Mouse (Mus musculus) myocyte (in vitro differentiated cells): ENCODE data around the gene Mars. TPM values are rescaled to one million over a fixed set of nuclear protein-coding genes. Genes with fewer than 3 reads are reported as not detected.

Source experiments
- H3K27me3 ChIP-seq: one replicate; pipeline ENCODE4 v1.6.1; 2011; ENCODE audit not compliant: control insufficient read depth, insufficient read depth, insufficient read length
- H3K36me3 ChIP-seq: one replicate; pipeline ENCODE4 v1.6.1; 2011; ENCODE audit not compliant: control insufficient read depth, insufficient read depth
- H3K4me2 ChIP-seq: one replicate; pipeline ENCODE4 v1.6.1; 2011; ENCODE audit warnings: low read depth, control low read depth
- H3K4me3 ChIP-seq: one replicate; pipeline ENCODE4 v1.5.1; 2011; ENCODE audit warnings: mild to moderate bottlenecking, control low read depth, moderate library complexity
- H3K79me2 ChIP-seq: one replicate; pipeline ENCODE4 v1.6.1; 2011; ENCODE audit not compliant: control insufficient read depth, insufficient read depth
- H3ac ChIP-seq: one replicate; pipeline ENCODE4 v1.6.1; 2011; ENCODE audit not compliant: control insufficient read depth, insufficient read length
- CEBPB ChIP-seq: IDR thresholded peaks from 2 replicates; pipeline ENCODE4 v1.6.1; 2011; ENCODE audit warnings: mild to moderate bottlenecking, moderate library complexity; ENCODE audit not compliant: poor library complexity, insufficient read depth, severe bottlenecking
- E2F4 ChIP-seq: IDR thresholded peaks from one replicate; pipeline ENCODE4 v1.6.1; 2011; ENCODE audit warnings: mild to moderate bottlenecking, control low read depth, moderate library complexity; ENCODE audit not compliant: insufficient read depth
- MAX ChIP-seq: IDR thresholded peaks from one replicate; pipeline ENCODE4 v1.6.1; 2011; ENCODE audit warnings: low read depth, mild to moderate bottlenecking, control low read depth
- MYOD1 ChIP-seq, 3 experiments: IDR thresholded peaks; one replicate each; pipeline ENCODE4 v1.6.1; 2011; ENCODE audit warnings: control low read depth in 2 of 3, low read depth in 2 of 3, mild to moderate bottlenecking in 2 of 3, moderate library complexity in 1 of 3; ENCODE audit not compliant: insufficient read length in 2 of 3, control insufficient read depth in 1 of 3
- MYOG ChIP-seq, 3 experiments: IDR thresholded peaks; one replicate each; pipeline ENCODE4 v1.6.1; 2011; ENCODE audit warnings: control low read depth in 2 of 3, low read depth in 2 of 3, mild to moderate bottlenecking in 2 of 3; ENCODE audit not compliant: insufficient read length in 2 of 3, control insufficient read depth in 1 of 3, insufficient read depth in 1 of 3
- POLR2A ChIP-seq: IDR thresholded peaks from one replicate; pipeline ENCODE4 v1.6.1; 2011; ENCODE audit warnings: low read depth, mild to moderate bottlenecking, control low read depth, moderate library complexity; ENCODE audit not compliant: insufficient read length
- POLR2AphosphoS2 ChIP-seq: IDR thresholded peaks from one replicate; pipeline ENCODE4 v1.6.1; 2011; ENCODE audit warnings: low read depth, control low read depth; ENCODE audit not compliant: insufficient read length
- REST ChIP-seq: IDR thresholded peaks from one replicate; pipeline ENCODE4 v1.6.1; 2011; ENCODE audit warnings: mild to moderate bottlenecking, control low read depth, moderate library complexity; ENCODE audit not compliant: insufficient read depth, insufficient read length
- SRF ChIP-seq: IDR thresholded peaks from one replicate; pipeline ENCODE4 v1.6.1; 2011; ENCODE audit warnings: low read depth; ENCODE audit not compliant: control insufficient read depth, insufficient read length
- TCF12 ChIP-seq: IDR thresholded peaks from one replicate; pipeline ENCODE4 v1.6.1; 2011; ENCODE audit warnings: mild to moderate bottlenecking, control low read depth; ENCODE audit not compliant: poor library complexity, insufficient read depth, severe bottlenecking
- TCF3 ChIP-seq: IDR thresholded peaks from one replicate; pipeline ENCODE4 v1.6.1; 2011; ENCODE audit warnings: low read depth, control low read depth; ENCODE audit not compliant: insufficient read length
- USF1 ChIP-seq: IDR thresholded peaks from one replicate; pipeline ENCODE4 v1.6.1; 2011; ENCODE audit warnings: low read depth, mild to moderate bottlenecking, control low read depth, moderate library complexity
- polyA plus RNA-seq: library from polyadenylated mRNA; unstranded; fragments of >200 nt; fragmentation: generic; extraction: Trizol; gene quantifications from one replicate; pipeline ENCODE4 v1.2.1, GENCODE M21; 2012; ENCODE audit warnings: missing spikeins

The Mars gene
- polyA plus RNA-seq, 1 experiment = 280 TPM

DNA sequence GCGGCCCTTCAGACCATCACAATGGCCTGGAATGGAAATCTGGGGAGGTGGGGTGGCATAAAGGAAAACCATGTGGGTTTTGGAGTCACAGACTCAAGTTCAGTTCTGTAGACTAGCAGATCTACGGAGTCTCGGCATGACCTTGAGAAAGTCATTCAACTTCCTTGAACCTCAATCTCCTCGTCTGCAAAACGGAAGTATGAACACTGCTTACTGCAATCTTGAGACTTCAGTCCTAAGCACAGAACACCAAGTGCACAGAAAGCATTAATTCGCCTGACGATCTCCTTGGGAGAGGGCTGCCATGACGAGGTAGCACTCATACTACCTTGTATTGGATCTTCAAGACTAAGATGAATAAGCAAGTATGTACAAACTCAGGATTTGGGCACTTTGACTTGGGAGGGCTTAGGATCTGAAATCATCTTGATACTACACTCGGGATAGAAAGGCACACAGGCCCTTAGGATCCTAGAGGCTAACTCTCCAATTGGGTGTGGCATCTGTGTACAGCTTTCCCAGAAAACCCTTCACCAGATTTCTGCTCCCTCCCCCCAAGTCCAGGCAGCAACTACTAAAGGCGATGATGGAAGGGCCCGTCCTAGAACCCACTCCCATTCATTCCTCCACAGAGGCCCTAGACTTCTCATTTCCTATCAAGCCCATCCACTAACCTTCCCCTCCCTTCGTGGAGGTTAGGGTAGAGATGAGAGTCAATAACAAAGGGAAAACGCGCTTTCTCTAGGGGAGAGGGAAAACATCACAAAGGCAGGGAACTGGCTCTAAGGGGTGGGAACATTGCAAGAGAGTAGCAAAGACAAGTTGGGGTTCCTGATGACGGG lies 49.7 kb downstream of the Mars start:
- peaks cover 40% of the 10 kb centered on the region for H3K27me3 ChIP-seq
- no peak overlapping the region for H3K4me2 ChIP-seq
- H3K4me3 ChIP-seq = no peak overlapping the region
- peaks cover 7% of the 10 kb centered on the region for H3K79me2 ChIP-seq
- H3ac ChIP-seq = no peak overlapping the region
- H3K36me3 ChIP-seq = no peaks in the 10 kb centered on the region
- no peak for TF ChIP-seq MYOD1 (IDR thresholded peaks at IDR 0.05; ENCODE audit: control insufficient read depth in 1 of 3, insufficient read length in 2 of 3, low read depth in 2 of 3)
- TF ChIP-seq MYOG (IDR thresholded peaks at IDR 0.05; ENCODE audit: control insufficient read depth in 1 of 3, insufficient read depth in 1 of 3, insufficient read length in 2 of 3, low read depth in 2 of 3) = no peak
- TF ChIP-seq E2F4 = no peak
- TF ChIP-seq POLR2A = no peak
- no peak for TF ChIP-seq USF1
- TF ChIP-seq REST = no peak
- no peak for TF ChIP-seq POLR2AphosphoS2
- no peak for TF ChIP-seq SRF
- TF ChIP-seq CEBPB = no peak
- no peak for TF ChIP-seq MAX
- TF ChIP-seq TCF3 = no peak
- no peak for TF ChIP-seq TCF12

DNA sequence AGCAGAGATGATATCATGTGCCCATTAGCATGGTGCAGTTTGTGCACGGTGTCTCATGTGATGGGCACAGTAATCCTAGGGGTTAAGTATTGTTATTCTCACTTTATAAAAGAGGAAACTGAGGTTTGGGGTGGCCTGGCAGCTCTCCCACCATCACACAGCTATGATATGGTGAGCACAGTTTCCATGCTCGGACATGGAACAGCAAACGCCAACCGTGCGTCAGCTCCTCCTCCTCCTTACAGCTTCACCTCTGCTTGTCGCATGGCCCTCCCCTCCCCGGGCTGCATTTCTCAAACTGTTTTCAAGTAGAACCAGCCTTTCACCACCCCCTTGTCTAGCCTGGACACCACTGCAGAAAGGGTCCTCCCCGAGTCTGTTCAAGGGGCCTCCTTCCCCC lies 53.1 kb downstream of the Mars start:
- Histone ChIP-seq H3K27me3 (peaks cover 40% of the 10 kb centered on the region), H3K4me3 (no peak overlapping the region), H3K36me3 (no peaks in the 10 kb centered on the region), H3K4me2 (no peak overlapping the region), H3ac (no peak overlapping the region), H3K79me2 (no peaks in the 10 kb centered on the region)
- TF ChIP-seq MAX (no peak), MYOG (IDR thresholded peaks at IDR 0.05; ENCODE audit: control insufficient read depth in 1 of 3, insufficient read depth in 1 of 3, insufficient read length in 2 of 3, low read depth in 2 of 3) (no peak), CEBPB (no peak), REST (no peak), SRF (no peak), TCF3 (no peak), TCF12 (no peak), POLR2AphosphoS2 (no peak), MYOD1 (IDR thresholded peaks at IDR 0.05; ENCODE audit: control insufficient read depth in 1 of 3, insufficient read length in 2 of 3, low read depth in 2 of 3) (no peak), USF1 (no peak), E2F4 (no peak)

- no peak for TF ChIP-seq CEBPB
- no peak for TF ChIP-seq E2F4
- TF ChIP-seq TCF12 = no peak
- no peak for TF ChIP-seq TCF3
- Histone ChIP-seq H3K4me3 (no peak overlapping the region), H3K79me2 (no peaks in the 10 kb centered on the region), H3K36me3 (no peaks in the 10 kb centered on the region), H3K27me3 (peaks cover 34% of the 10 kb centered on the region), H3ac (no peak overlapping the region), H3K4me2 (no peak overlapping the region)
Measured at GRCm38 (mm10) chr10:127257790-127258189, 53.8 kb downstream of the Mars start.

GRCm38 (mm10) chr10:127255625-127256345 lies 55.8 kb downstream of the Mars start:
- TF ChIP-seq MYOD1 (IDR thresholded peaks at IDR 0.05; ENCODE audit: control insufficient read depth in 1 of 3, insufficient read length in 2 of 3, low read depth in 2 of 3) = no peak
- peak; percentile 72 for TF ChIP-seq REST
- Histone ChIP-seq H3K79me2 (no peaks in the 10 kb centered on the region), H3K4me3 (no peak overlapping the region), H3ac (no peak overlapping the region), H3K4me2 (no peak overlapping the region), H3K27me3 (peaks cover 35% of the 10 kb centered on the region), H3K36me3 (no peaks in the 10 kb centered on the region)

GRCm38 (mm10) chr10:127250810-127251209 lies 60.8 kb downstream of the Mars start:
- Histone ChIP-seq H3K79me2 (no peaks in the 10 kb centered on the region), H3K4me3 (no peak overlapping the region), H3K4me2 (no peak overlapping the region), H3K36me3 (no peaks in the 10 kb centered on the region), H3K27me3 (peaks cover 42% of the 10 kb centered on the region), H3ac (no peak overlapping the region)
- TF ChIP-seq TCF12 = no peak
- TF ChIP-seq POLR2AphosphoS2 = no peak
- no peak for TF ChIP-seq REST
- TF ChIP-seq E2F4 = no peak
- no peak for TF ChIP-seq MYOD1 (IDR thresholded peaks at IDR 0.05; ENCODE audit: control insufficient read depth in 1 of 3, insufficient read length in 2 of 3, low read depth in 2 of 3)

Other genes starting within 250 kb of the Mars start
- gene Cdk4, start 248.3 kb downstream of the Mars start, polyA plus RNA-seq = 276 TPM
- gene Tspan31, start 241.5 kb downstream of the Mars start, polyA plus RNA-seq = 139 TPM
- gene Agap2, start 236.5 kb downstream of the Mars start, polyA plus RNA-seq = 1.2 TPM
- 67.2 TPM for gene Os9, start 190.7 kb downstream of the Mars start, polyA plus RNA-seq
- gene B4galnt1, start 146.6 kb downstream of the Mars start, polyA plus RNA-seq = 12.4 TPM
- 1.3 TPM for gene Slc26a10, start 131.1 kb downstream of the Mars start, polyA plus RNA-seq
- gene Arhgef25, start 121.7 kb downstream of the Mars start, polyA plus RNA-seq = 25.3 TPM
- 42.4 TPM for gene Dtx3, start 116.1 kb downstream of the Mars start, polyA plus RNA-seq
- gene Pip4k2c, start 100.2 kb downstream of the Mars start, polyA plus RNA-seq = 22.5 TPM
- gene Kif5a, start 48.4 kb downstream of the Mars start, polyA plus RNA-seq = 0.14 TPM
- gene Dctn2, start 45.4 kb downstream of the Mars start, polyA plus RNA-seq = 250 TPM
- gene Mbd6, start 22.8 kb downstream of the Mars start, polyA plus RNA-seq = 24.7 TPM
- gene Arhgap9, start 10.2 kb upstream of the Mars start, polyA plus RNA-seq = 0.77 TPM
- gene Gli1, start 30.2 kb upstream of the Mars start, polyA plus RNA-seq = 1.00 TPM
- gene Inhbe, start 42.6 kb upstream of the Mars start, polyA plus RNA-seq = 0.10 TPM
- gene Inhbc, start 58.6 kb upstream of the Mars start, polyA plus RNA-seq = not detected
- 63.4 TPM for gene R3hdm2, start 68.5 kb upstream of the Mars start, polyA plus RNA-seq
- gene Stac3, start 189.9 kb upstream of the Mars start, polyA plus RNA-seq = 125 TPM
- 2.9 TPM for gene Ndufa4l2, start 203.2 kb upstream of the Mars start, polyA plus RNA-seq
- 535 TPM for gene Shmt2, start 210.7 kb upstream of the Mars start, polyA plus RNA-seq
- 3.9 TPM for gene Nxph4, start 222.8 kb upstream of the Mars start, polyA plus RNA-seq